Mouse (Mus musculus): Measurements from ENCODE around the gene Senp6. TPM values are rescaled to one million over a fixed set of nuclear protein-coding genes. Genes with fewer than 3 reads are reported as not detected.
"Not testable (repeated sequence)": the region's sequence is repeated elsewhere in the genome, so short reads cannot be mapped to it uniquely, and the experiment has no call there.

The Senp6 gene
- polyA plus RNA-seq, 1 experiment from 2014 or later = 70.6 TPM

DNA sequence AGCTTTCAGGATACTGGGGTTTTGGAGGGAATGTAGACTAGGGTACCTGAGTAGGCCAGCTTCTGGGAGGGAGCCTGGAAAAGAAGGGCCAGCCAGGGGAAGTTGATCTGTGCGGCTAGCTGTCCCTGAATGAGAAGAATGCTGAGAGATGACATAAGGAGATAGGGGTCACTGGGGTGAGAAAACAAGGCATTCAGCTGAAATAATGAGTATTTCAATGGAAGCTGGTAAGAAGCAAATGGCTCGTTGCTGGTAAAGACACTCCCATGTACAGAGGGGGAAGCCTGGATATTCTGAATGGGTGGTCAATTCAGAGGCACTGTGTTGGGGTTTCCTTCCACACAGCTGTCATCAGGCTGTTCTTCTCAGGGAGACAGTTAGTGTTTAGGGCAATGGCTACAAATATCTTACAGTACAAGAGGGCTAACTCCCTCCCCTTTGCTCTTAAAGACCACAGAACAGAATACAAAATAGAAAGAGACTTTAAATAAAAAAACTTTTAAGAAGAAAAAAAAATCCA is 27.3 kb upstream of the Senp6 start:
- Histone ChIP-seq H3K36me3 (ENCODE audit: control insufficient read depth, insufficient read depth, low read length) (no peaks in the 10 kb centered on the region), H3K4me2 (ENCODE audit: low read depth, low read length) (no peak overlapping the region), H3K4me3 (ENCODE audit: low read depth, low read length) (no peak overlapping the region), H3K9me3 (ENCODE audit: control insufficient read depth, low read length) (no peaks in the 10 kb centered on the region), H3K9ac (replicated peaks; ENCODE audit: low read depth, low read length) (no peak overlapping the region), H3K27me3 (ENCODE audit: control insufficient read depth, insufficient read depth, low read length) (no peaks in the 10 kb centered on the region), H3K4me1 (ENCODE audit: control insufficient read depth, insufficient read depth, low read length) (no peaks in the 10 kb centered on the region), H3K27ac (ENCODE audit: low read depth, low read length) (no peak overlapping the region)
- no peak for ATAC-seq (ENCODE audit: low read depth)
- WGBS = 9% methylated on average over 2 of the region's 2 CpGs

DNA sequence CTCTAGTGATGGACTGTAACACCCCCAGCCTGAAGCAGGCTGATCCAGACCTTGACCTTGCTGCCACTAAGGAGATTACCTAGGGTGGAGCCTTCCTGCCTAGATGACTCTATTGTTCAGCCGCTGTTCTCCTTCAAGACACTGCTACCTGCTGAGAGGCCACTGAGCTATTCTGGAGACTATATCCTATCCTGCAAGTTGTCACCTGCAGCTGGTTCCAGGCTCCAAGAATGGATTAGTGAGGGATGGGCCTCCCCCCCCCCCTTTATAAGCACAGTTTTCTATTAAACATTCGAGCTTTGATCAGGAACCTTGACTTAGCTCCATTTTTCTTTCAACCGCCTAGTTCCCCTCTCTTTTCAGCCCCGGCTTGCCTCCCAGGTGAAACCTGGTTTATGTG is 22.4 kb upstream of the Senp6 start:
- not testable (repeated sequence) for H3K4me3 ChIP-seq (ENCODE audit: low read depth, low read length); H3K4me2 ChIP-seq (ENCODE audit: low read depth, low read length); H3K9ac ChIP-seq (replicated peaks; ENCODE audit: low read depth, low read length); ATAC-seq (ENCODE audit: low read depth); H3K4me1 ChIP-seq (ENCODE audit: control insufficient read depth, insufficient read depth, low read length); H3K27ac ChIP-seq (ENCODE audit: low read depth, low read length); H3K27me3 ChIP-seq (ENCODE audit: control insufficient read depth, insufficient read depth, low read length); H3K36me3 ChIP-seq (ENCODE audit: control insufficient read depth, insufficient read depth, low read length); H3K9me3 ChIP-seq (ENCODE audit: control insufficient read depth, low read length)
- WGBS = 80% methylated on average over 4 of the region's 4 CpGs

DNA sequence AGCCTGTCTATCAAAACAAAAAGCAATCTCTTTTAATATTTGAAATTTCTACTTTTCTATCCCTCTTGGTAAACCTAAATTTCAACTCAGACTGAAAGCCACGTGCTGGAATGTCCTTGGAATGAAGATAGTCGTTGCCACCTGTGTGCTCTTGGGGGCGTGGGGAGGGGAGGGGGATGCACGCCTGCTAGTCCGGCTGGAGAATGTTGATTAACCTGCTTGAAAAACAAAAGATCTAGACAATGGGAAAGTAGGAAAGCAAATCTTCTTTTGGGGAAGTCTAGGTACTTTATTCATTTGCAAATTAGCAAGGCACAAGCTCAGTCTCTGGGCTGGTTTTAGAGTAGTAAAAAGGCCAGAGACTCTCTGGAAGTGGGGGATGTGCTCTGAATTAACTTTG is 17.4 kb upstream of the Senp6 start:
- not testable (repeated sequence) for H3K27me3 ChIP-seq (ENCODE audit: control insufficient read depth, insufficient read depth, low read length); H3K27ac ChIP-seq (ENCODE audit: low read depth, low read length); H3K9me3 ChIP-seq (ENCODE audit: control insufficient read depth, low read length); H3K36me3 ChIP-seq (ENCODE audit: control insufficient read depth, insufficient read depth, low read length); H3K4me1 ChIP-seq (ENCODE audit: control insufficient read depth, insufficient read depth, low read length); ATAC-seq (ENCODE audit: low read depth); H3K4me2 ChIP-seq (ENCODE audit: low read depth, low read length); H3K4me3 ChIP-seq (ENCODE audit: low read depth, low read length); H3K9ac ChIP-seq (replicated peaks; ENCODE audit: low read depth, low read length)
- WGBS = 34% methylated on average over 5 of the region's 5 CpGs

DNA sequence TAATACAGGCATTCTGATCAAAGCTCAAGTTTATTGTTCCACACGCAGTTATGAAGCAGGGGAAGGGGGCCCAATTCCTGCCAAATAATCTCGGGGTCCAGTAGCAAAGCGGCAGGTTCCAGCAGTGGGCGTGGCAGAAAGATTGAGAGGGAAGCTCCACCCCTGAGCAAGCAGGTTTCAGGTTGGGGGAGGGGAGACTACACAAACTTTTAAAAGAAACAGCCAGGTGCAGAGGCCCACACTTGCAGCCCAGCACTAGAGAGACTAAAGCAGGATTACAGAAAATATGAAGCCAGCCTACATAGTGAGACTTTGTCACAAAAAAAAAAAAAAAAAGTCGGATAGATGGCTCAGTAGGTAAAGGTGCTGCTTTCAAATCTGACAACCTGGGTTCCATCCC is 13.8 kb upstream of the Senp6 start:
- no peak overlapping the region for H3K9ac ChIP-seq (replicated peaks; ENCODE audit: low read depth, low read length)
- H3K4me2 ChIP-seq (ENCODE audit: low read depth, low read length) = no peak overlapping the region
- H3K4me1 ChIP-seq (ENCODE audit: control insufficient read depth, insufficient read depth, low read length) = no peaks in the 10 kb centered on the region
- WGBS = 87% methylated on average over 5 of the region's 5 CpGs
- H3K4me3 ChIP-seq (ENCODE audit: low read depth, low read length) = no peak overlapping the region
- no peak overlapping the region for H3K27ac ChIP-seq (ENCODE audit: low read depth, low read length)
- ATAC-seq (ENCODE audit: low read depth) = no peak
- no peaks in the 10 kb centered on the region for H3K27me3 ChIP-seq (ENCODE audit: control insufficient read depth, insufficient read depth, low read length)
- no peaks in the 10 kb centered on the region for H3K9me3 ChIP-seq (ENCODE audit: control insufficient read depth, low read length)
- H3K36me3 ChIP-seq (ENCODE audit: control insufficient read depth, insufficient read depth, low read length) = no peaks in the 10 kb centered on the region

DNA sequence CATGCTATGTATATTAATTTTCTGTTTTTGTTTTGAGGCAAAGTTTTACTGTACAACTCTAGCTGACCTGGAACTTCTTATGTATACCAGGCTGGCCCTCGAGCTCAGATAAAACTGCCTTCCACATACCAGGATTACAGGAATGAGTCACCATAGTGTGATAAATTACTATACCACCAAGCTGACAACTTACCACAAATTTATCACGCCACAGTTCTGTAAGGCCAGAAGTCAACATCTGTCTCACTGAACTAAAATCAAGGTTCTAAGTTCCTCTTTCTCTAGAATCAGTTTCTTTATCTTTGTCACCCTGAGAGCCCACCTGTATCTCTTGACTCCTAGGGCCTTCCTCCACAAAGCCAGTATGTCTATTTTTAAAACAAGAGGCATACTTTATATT is 9.0 kb upstream of the Senp6 start:
- Histone ChIP-seq H3K9me3 (ENCODE audit: control insufficient read depth, low read length) (no peaks in the 10 kb centered on the region), H3K27me3 (ENCODE audit: control insufficient read depth, insufficient read depth, low read length) (no peaks in the 10 kb centered on the region), H3K27ac (ENCODE audit: low read depth, low read length) (no peak overlapping the region), H3K36me3 (ENCODE audit: control insufficient read depth, insufficient read depth, low read length) (no peaks in the 10 kb centered on the region), H3K4me1 (ENCODE audit: control insufficient read depth, insufficient read depth, low read length) (no peaks in the 10 kb centered on the region), H3K4me2 (ENCODE audit: low read depth, low read length) (no peak overlapping the region), H3K9ac (replicated peaks; ENCODE audit: low read depth, low read length) (no peak overlapping the region), H3K4me3 (ENCODE audit: low read depth, low read length) (no peak overlapping the region)
- no peak for ATAC-seq (ENCODE audit: low read depth)
- WGBS = 81% methylated on average over 2 of the region's 2 CpGs

DNA sequence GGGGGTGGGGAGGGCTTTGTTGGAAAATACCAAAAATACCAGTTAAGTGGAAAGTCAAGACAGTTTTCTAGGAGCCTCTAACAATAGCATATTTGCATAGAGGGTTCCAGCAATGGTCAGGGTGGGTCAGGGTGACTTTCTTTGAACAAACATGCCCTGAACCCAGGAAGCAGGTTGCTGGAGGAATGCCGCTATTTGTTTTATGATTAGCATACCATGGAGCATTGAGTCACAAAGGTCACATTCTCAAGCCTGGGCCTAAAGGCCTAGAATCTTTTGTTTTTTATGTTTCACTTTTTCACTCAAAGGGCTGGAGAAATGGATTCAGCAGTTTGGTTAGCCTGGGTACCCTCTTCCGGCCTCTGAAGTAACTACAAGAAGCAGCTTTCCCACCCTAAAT is 1.2 kb upstream of the Senp6 start:
- 76% methylated on average over 2 of the region's 2 CpGs for WGBS
- not testable (repeated sequence) for H3K4me2 ChIP-seq (ENCODE audit: low read depth, low read length); H3K4me1 ChIP-seq (ENCODE audit: control insufficient read depth, insufficient read depth, low read length); H3K27ac ChIP-seq (ENCODE audit: low read depth, low read length); H3K9me3 ChIP-seq (ENCODE audit: control insufficient read depth, low read length); H3K27me3 ChIP-seq (ENCODE audit: control insufficient read depth, insufficient read depth, low read length); H3K4me3 ChIP-seq (ENCODE audit: low read depth, low read length); ATAC-seq (ENCODE audit: low read depth); H3K36me3 ChIP-seq (ENCODE audit: control insufficient read depth, insufficient read depth, low read length); H3K9ac ChIP-seq (replicated peaks; ENCODE audit: low read depth, low read length)

DNA sequence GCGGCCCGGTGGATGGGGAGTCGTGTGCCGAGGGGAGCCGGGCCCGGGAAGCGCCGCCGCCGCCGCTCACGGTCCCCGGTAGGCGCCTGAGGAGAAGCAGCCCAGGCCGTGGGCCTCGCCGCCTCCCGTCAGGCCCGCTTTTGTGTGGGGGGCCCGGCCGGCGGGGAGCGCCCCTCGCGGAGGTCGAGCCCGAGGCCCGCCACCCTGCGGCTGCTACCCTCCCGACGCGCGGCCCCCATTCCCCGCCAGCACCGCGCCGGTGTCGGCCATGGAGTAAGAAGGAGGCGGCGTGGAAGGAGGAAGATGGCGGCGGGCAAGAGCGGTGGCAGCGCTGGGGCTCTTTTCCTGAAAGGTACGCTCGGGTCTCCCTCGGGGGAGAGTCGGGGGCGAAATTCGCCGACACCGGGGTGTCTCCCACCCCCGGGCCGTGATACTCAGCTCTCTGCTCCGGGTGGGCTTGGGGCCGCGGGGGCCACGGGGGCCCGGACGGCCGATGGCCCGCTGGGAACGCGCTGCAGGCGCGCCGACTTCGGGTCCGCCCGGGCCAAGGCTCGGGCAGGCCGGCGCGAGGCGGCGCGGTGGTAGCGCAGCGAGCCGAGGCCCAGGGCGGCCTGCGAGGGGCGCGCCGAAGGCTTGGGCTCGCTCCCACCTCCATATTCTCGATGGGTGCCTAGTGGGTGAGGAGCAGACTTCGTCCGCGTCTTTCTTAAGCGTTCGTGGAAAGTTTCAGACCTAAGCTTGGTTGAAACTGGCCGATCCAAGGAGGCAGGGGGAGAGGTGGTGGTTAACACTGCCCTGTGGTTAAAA is 721 bp downstream of the Senp6 start:
- H3K36me3 ChIP-seq (ENCODE audit: control insufficient read depth, insufficient read depth, low read length) = no peaks in the 10 kb centered on the region
- no peaks in the 10 kb centered on the region for H3K27me3 ChIP-seq (ENCODE audit: control insufficient read depth, insufficient read depth, low read length)
- H3K4me1 ChIP-seq (ENCODE audit: control insufficient read depth, insufficient read depth, low read length) = peaks cover 15% of the 10 kb centered on the region
- H3K9me3 ChIP-seq (ENCODE audit: control insufficient read depth, low read length) = no peaks in the 10 kb centered on the region
- H3K9ac ChIP-seq (replicated peaks; ENCODE audit: low read depth, low read length) = peak overlapping the region; percentile 100
- peak overlapping the region; percentile 100 for H3K27ac ChIP-seq (ENCODE audit: low read depth, low read length)
- under 1% methylated on average over 52 of the region's 93 CpGs for WGBS
- ATAC-seq (ENCODE audit: low read depth) = peak; percentile 85
- H3K4me2 ChIP-seq (ENCODE audit: low read depth, low read length) = peak overlapping the region; percentile 62
- H3K4me3 ChIP-seq (ENCODE audit: low read depth, low read length) = peak overlapping the region; percentile 90

DNA sequence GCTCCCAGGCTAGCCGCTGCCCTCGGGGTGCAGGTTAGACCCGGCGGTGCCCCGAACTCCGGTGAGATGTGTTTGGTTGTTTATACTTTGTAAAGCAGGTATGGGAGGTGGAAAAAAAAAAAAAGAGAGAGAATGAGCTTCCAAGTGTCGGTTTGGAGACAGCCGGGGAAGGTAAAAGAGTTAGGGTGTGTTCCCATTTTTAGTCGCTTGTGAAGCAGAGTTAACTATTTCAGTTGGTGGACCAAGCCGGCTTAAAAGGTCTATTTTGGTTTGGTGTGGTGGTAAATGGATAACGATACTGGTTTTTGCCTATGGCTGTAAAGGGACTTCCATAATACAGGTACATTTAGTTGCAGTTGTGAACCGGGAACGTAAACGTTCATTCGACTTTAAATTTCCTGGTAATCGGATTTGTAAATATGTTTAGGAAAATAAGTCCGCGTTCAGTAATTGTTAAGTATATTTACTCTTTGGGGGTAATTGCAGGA is 1.4 kb downstream of the Senp6 start:
- Histone ChIP-seq H3K4me2 (ENCODE audit: low read depth, low read length) (peak overlapping the region; percentile 62), H3K27ac (ENCODE audit: low read depth, low read length) (peak overlapping the region; percentile 100), H3K4me1 (ENCODE audit: control insufficient read depth, insufficient read depth, low read length) (peaks cover 16% of the 10 kb centered on the region), H3K9me3 (ENCODE audit: control insufficient read depth, low read length) (no peaks in the 10 kb centered on the region), H3K9ac (replicated peaks; ENCODE audit: low read depth, low read length) (peak overlapping the region; percentile 100), H3K27me3 (ENCODE audit: control insufficient read depth, insufficient read depth, low read length) (no peaks in the 10 kb centered on the region), H3K36me3 (ENCODE audit: control insufficient read depth, insufficient read depth, low read length) (no peaks in the 10 kb centered on the region), H3K4me3 (ENCODE audit: low read depth, low read length) (peak overlapping the region; percentile 90)
- WGBS = 1% methylated on average over 18 of the region's 18 CpGs
- no peak for ATAC-seq (ENCODE audit: low read depth)

DNA sequence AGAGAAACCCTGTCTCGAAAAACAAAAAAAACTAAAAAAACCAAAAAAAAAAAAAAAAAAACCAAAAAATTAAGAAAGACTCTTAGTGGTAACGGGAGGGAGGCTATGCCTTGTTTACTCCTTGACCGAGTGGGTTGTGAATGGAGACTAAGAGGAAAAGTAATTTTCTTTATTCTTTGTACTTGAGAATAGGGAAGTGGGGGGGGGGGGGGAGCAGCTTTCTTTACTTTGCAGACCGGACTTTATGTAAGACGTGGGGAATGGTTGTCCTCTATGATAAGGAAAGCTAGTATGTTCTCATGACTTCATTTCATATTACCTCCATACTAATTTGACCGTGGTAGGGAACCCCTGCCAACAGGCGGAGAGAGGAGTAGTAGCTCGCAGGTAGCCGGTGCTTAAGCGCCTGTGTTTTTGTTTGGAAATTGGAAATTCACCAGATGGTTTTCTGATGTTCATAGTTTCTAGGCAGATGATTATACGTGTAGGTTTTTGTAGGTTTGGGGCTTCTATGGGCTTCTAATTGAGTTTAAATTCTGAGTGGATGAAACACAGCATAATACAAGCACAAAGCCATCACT is 2.1 kb downstream of the Senp6 start:
- Histone ChIP-seq H3K9ac (replicated peaks; ENCODE audit: low read depth, low read length) (peak overlapping the region; percentile 100; the same call in 1 of the 2 replicates), H3K9me3 (ENCODE audit: control insufficient read depth, low read length) (no peaks in the 10 kb centered on the region), H3K4me2 (ENCODE audit: low read depth, low read length) (peak overlapping the region; percentile 62), H3K4me3 (ENCODE audit: low read depth, low read length) (peak overlapping the region; percentile 90), H3K27me3 (ENCODE audit: control insufficient read depth, insufficient read depth, low read length) (no peaks in the 10 kb centered on the region), H3K27ac (ENCODE audit: low read depth, low read length) (no peak overlapping the region), H3K4me1 (ENCODE audit: control insufficient read depth, insufficient read depth, low read length) (peaks cover 23% of the 10 kb centered on the region), H3K36me3 (ENCODE audit: control insufficient read depth, insufficient read depth, low read length) (no peaks in the 10 kb centered on the region)
- ATAC-seq (ENCODE audit: low read depth) = no peak
- WGBS = 42% methylated on average over 11 of the region's 11 CpGs
